Mouse (Mus musculus) E14TG2a.4 (cell line): Measurements from ENCODE around the gene Klrb1b.

Source experiments
- CTCF ChIP-seq: conservative IDR thresholded peaks from 2 replicates; pipeline ENCODE4 v1.5.1; 2014; ENCODE audit warnings: low read length
- POU5F1 ChIP-seq: IDR thresholded peaks from 2 replicates; pipeline ENCODE4 v1.6.1; 2014; ENCODE audit warnings: low read length, borderline replicate concordance

DNA sequence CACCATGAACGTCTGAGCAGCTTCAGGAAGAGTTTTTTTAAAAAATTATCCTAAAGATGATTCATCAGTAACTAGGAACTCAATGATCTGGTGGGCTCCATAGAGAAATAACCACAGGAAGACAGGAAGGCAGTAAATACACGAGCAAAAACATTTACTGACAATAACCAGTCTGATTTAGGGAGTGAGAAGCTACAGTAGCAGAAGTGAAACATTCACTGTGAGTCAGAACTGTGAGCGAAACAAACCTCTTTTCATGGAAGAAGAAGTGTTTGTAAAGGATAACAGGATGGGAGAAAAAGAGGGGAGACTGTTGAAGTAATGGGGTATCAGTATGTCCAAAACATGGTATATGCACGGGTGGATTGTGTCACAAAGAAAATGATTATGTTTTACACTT is 3.7 kb upstream of the Klrb1b start:
- TF ChIP-seq CTCF (no peak), POU5F1 (no peak)
